Mouse (Mus musculus): Measurements from ENCODE around the gene Per3.
"Not testable (repeated sequence)": the region's sequence is repeated elsewhere in the genome, so short reads cannot be mapped to it uniquely, and the experiment has no call there.

Gene Per3

DNA sequence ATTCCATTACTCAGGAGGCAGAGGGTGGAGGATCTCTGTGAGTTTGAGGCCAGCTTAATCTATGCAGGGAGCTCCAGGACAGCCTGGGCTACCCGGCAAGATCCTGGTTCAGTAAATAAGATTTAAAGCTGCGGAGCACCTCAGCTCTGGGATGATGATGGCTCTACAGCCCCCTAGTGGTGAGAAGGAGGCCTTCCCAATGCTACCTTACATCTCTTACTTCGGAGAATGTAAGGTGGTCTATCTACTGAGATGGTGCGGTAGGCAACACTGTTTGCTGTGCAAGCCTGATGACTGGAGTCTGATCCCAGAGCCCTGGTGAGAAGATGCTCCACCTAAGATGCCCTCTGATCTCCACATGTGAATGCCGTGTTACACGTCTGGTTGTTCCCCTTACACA, 17.5 kb downstream of the Per3 start:
- no peak for DNase-seq (ENCODE audit: low read depth, low spot score)

DNA sequence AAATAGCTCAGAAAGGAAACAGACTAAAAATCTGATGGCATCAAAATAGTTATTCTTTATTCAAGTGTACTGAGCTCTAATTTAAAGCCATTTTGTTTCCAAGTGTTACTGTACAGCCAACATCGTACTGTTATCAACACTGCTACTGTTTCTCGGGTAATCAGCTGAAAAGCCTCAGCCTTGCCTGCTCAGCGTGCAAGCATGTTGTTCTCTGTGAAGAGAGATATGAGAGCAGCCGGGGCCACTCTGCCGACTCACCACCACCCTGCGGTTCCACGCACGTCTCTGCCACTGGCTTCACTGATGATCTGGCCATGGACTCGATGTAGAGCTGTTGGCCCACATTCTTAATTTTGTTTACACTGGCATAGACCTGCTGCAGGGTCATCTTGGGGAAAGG, 20.3 kb downstream of the Per3 start:
- DNase-seq (ENCODE audit: low read depth, low spot score), result no peak

DNA sequence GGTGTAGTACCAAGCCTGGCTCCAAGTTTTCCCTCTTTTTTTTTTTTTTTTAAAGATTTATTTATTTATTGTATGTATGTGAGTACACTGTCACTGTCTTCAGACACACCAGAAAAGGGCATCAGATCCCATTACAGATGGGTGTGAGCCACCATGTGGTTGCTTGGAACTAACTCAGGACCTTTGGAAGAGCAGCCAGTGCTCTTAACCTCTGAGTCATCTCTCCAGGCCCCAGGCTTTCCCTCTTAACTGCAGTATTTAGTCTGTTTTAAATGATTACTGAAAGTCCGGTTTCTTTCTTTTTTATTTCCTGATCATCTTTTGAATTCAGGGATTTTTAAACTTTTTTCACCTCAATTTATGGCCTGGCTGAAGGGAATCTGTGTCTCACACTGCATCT, 27.1 kb downstream of the Per3 start:
- DNase-seq (ENCODE audit: low read depth, low spot score), result not testable (repeated sequence)

DNA sequence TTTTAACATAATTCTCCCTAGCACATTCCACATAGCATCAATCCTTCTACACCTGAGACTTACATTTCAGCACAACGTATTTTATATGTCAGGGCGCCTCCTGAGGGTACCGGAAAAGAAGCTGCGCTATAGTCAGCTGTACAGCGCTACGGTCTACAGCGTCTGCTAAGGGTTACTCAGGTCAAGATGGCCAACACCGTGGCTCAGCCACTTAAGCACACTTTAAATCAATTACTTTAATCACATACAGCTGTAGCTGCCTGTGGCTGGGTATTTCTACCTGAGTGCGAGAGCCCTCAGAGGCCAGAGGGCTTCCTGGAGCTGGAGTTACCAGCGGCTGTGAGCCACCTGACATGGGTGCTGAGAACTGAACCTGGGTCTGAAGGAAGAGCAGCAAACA, 28.5 kb downstream of the Per3 start:
- DNase-seq (ENCODE audit: low read depth, low spot score), result no peak

DNA sequence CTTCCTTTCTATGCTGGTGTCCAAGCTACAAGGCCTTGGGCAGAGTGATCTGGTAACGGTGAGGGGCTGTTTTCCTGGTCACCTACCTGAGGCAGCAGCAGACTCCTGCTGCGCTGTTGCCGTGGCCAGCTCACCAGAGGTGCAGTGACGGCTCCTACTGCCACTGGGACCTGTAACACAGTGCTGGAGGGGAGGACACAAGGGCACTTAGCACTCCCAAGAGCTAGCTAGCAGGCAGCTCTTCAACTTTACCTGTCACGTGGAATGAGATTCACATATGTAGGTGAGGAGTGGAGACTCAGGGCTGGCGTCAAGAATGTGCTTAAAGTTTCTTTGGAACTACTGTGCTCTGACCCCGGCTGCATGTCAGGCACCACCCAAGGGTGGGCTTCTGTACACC, 34.1 kb downstream of the Per3 start:
- no peak for DNase-seq (ENCODE audit: low read depth, low spot score)

DNA sequence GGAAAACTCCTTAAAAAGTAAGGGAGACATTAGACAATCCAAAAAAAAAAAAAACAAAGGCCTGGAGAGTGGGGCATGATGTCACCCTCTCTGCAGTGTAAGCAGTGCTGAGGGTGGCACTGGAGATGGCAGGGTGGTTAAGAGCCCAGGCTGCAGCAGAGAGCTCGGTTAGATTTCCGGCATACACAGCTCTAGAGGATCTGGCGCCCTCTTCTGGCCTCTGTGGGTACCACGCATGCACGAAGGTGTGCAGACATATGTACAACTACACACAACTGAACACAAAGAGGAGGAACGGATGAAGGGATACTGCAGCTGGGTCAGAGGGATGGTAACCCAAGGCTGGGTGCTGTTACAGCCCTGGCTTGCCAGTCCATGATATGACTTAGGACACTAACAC, 37.5 kb downstream of the Per3 start:
- no peak for DNase-seq (ENCODE audit: low read depth, low spot score)

DNA sequence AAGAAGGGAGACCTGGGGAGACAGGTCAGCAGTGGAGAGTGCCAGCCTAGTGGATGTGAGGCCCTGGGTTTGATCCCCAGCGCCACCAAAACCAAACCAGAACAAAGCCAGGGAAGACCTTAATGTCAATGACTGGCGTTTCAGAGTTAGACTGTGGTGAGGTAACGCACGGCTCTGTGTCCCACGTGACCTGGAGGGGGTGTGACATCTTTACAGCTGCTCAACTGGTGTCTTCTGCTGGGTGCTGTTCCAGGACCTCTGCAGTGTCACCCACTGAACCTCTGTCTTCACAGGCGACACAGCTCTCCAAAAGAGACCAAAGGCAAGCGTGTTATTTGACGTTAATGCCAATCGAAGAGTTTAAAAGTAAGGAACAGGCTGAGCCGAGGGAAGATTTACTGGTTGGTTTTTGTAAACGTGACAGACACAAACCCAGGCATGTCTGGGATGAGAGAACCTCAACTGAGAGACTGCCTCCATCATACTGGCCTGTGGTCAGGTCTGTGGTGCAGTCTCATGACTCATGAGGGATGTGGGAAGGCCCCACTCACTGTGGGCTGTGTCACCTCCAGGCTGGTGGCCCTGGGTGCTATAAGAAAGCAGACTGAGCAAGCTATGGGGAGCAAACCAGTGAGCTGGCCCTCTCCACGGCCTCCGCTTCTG, 38.7 kb downstream of the Per3 start:
- no peak for DNase-seq (ENCODE audit: low read depth, low spot score)

DNA sequence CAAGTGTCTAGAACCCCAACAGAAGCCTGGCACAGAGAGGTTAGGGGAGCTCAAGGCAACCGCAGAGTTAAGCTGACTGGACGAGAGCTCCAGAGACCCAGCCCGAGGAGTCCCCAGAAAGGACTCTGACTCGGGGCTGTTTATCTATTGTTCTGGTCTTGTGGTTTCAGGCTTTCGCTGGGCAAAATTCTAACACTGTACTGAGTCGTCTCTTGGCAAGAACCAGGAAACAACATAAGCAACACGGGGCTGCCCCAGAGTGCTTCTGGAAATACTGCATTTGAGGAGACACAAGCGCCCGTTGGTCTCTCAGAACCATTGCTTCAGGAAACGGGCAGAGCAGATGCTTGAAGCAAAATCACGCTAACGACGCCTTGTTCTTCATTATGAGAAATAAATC, 43.1 kb downstream of the Per3 start:
- DNase-seq (ENCODE audit: low read depth, low spot score), result no peak

DNA sequence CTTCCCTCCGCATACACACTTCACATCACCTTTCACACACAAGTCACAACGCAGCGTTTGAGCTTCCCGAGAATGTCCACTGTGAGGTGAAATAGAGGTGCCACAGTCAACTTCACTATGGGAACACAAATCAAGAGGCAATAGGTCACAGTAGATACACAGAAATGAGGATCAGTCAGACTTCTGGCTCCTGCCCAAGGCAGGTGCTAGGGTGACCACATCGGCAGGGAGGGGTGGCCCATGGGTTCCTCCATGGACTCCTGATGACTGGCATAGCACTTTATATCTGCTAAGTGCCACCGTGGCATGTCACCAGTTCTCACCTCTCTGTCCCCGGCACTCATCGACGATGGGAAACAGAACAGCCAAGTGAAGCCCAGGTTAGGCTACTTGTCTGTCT, 45.8 kb downstream of the Per3 start:
- DNase-seq (ENCODE audit: low read depth, low spot score), result no peak

DNA sequence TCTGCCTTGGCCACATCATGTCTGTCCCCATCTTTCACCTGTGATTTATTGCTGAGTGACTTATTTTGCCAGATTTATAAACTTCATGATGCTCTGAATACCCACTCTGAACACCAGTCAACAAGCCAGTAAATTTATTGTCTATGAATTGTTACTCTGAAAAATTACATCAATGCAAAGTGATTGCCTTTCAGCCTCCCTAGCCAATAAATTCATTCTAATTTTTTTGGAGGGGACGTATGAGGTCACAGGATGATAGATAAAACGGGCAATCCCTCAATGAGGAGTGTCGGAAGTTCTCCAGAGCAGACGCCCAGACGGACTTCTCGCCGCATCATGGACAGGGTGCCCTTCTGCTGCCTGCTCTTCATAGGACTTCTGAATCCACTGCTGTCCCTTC, 47.7 kb downstream of the Per3 start, which contains the start of gene Uts2:
Gene Uts2 (plus strand): TSS at position 301 of the 400 bp plus-strand sequence.
- DNase-seq (ENCODE audit: low read depth, low spot score), result no peak

DNA sequence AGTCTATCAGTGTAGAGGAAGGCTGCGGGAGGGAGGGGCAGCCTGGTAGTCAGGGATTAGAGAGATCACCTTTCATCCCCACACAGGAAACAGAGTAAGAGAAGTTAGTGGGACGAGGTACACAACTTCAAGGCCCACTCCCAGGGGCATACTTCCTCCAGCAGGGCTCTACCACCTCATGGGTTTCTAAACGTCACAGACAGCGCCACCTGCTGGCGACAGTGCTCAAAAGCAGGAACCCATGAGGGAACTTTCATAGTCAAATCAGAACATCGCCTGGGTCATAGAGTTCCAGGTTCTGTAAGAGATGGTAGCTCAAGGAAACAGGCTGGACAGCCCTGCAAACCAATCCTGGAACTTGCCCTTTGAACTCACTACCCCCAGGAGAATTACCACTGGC, 54.3 kb downstream of the Per3 start:
- no peak for DNase-seq (ENCODE audit: low read depth, low spot score)

DNA sequence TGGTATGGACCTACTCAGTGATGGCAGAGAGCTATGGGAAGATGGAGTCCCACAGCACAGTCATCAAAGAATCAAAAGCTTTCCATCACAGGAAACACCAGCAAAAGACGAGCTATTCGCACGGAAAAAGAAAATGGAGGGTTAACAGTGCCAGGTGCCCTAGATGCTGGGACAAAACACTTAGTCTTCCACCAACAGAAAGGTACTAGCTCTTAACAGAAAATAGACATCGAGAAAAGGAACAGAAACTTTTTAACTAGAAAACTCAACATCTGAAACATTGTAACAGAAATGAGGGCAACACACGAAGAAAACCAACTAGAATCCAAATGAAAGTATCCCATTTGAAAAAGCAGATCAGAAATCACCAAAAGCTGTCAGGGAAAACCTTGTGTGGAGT, 64.3 kb downstream of the Per3 start:
- no peak for DNase-seq (ENCODE audit: low read depth, low spot score)

DNA sequence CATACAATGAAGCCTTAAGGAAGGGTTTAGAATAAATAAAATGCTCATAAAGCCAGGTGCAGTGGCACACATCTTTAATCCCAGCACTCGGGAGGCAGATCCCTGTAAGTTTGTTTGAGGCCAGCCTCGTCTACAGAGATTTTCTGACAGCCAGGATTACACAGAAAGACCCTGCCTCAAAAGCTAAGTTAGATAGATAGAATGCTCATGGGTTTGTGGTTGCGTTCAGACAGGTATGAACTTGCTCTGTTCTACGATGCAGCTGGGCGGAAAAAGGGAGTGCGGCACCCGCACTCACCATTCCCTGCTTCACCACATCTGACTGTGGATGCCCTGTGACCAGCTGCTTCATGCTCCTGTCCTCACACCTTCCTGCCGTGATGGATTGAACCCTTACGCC, 65.0 kb downstream of the Per3 start:
- no peak for DNase-seq (ENCODE audit: low read depth, low spot score)

DNA sequence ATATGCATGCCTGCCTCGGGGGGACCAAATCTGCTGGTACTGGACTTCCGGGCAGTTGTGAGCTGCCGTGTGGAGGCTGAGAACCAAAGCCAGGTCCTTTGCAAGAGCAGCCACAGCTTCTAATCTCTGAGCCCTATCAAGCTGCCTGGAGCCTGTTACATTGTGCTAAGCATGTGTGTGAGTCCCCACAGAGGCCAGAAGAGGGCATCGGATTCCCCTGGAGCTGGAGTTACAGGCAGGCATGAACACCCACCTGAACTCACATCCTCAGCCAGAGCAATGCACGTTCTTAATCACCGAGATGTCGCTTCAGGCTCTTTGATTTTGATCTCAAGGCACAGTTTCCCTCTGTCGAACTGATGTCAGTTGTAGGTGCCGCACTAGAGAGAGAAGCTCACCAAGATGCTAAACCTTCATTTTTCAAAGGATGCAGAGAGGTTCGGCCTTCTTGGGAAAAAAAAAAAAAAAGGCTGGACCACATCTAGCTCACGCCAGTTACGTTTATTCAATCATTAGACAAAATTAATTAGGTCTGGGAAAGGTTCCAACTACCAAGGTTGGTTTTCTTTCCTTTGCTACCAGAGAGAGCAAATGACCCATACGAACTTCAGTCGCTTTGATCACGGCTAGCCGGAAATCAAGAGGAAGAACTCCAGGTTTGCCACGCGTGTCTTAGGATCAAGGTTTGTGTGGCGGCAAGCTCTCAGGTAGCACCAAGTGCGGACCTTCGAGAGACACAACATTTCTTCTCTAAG, 66.1 kb downstream of the Per3 start:
- DNase-seq (ENCODE audit: low read depth, low spot score), result no peak

DNA sequence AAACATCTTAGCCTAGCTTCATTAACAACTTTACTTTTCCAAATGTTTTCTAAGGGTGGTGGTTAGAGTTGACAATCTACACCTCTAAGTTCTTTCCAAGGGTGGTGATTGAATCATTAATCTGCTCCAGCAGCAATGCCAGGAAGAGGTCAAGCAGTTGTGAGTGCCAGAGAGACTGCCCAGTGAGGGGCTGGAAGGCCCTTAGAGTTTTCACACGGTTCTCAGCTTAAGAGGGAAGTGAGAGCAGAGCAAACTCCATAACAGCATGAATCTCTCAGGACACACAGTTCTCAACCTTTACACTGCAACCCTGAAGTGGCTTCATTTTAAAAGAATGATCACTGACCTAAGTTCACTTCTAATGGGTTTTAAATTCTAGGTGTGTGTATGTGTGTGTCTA, 69.3 kb downstream of the Per3 start:
- DNase-seq (ENCODE audit: low read depth, low spot score), result no peak

DNA sequence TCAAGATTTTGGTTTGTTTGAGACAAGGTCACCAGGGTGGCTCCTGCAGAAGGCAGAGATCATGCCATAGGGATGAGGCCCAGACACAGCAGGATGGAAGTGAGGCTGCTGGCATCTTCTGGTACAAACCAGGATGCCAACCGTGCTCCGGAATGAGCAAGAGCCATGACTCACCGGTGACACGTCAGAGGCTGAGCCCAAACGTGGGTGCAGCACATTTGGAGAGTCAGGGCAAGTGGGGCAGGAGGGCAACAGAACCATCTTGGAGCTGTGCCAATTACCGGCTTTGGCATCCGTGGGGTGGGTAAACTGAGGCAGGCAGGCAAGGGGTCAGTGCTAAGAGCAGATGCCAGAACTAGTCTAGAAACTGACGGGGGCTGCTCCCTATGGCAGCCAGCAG, 71.2 kb downstream of the Per3 start:
- DNase-seq (ENCODE audit: low read depth, low spot score), result no peak

DNA sequence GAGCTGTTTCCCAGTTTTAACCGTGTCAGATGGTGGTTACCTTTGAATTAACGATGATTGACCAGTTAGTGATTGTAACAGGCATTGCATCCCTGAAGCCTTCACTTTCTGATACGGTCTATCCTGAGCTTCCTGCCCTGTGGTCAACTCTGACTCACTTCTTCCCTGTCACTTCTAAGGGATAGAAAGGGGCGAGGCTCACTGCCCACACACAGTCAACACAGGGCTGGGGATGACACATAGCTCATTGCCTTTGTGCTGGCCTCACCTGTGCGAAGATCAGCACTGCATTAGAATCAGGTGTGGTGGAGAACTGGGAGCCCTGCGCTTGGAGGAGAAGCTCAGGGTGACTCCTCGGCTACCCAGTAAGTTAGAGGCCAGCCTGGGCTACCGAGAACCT, 75.5 kb downstream of the Per3 start:
- DNase-seq (ENCODE audit: low read depth, low spot score), result no peak

DNA sequence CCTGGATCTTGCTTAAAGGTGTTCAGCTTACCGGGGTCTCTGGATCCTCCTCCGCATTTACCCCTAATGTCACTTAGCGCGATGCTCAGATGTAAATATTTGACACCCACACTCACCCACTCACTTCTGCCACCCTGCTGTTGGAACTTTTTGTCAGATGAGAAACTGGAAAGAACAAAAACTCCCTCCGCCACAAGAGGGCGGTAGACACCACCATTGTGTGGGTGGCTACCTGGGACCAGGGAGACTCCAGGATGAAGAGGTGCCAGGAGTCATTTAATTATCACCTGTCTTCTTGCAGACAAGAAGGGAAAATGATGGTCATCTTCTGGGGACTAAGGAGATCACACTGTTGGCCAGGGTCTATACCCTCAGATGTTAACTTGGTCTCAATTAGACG, 77.9 kb downstream of the Per3 start:
- no peak for DNase-seq (ENCODE audit: low read depth, low spot score)

DNA sequence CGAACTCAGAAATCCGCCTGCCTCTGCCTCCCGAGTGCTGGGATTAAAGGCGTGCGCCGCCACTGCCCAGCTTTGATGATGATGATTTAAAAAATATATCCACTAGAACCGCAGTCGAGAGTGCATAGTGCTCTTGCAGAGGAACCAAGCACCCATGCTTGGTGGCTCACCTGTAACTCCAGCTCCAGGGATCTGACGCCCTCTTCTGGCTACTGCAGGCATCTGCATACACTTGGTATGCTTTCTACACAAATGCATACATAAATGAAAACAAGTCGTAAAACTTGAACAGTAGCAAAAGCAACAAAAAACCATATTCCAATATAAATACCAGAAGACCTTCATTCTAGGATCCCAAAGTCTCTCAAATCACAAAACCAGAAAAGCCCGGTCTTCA, 78.9 kb downstream of the Per3 start:
- DNase-seq (ENCODE audit: low read depth, low spot score), result no peak

DNA sequence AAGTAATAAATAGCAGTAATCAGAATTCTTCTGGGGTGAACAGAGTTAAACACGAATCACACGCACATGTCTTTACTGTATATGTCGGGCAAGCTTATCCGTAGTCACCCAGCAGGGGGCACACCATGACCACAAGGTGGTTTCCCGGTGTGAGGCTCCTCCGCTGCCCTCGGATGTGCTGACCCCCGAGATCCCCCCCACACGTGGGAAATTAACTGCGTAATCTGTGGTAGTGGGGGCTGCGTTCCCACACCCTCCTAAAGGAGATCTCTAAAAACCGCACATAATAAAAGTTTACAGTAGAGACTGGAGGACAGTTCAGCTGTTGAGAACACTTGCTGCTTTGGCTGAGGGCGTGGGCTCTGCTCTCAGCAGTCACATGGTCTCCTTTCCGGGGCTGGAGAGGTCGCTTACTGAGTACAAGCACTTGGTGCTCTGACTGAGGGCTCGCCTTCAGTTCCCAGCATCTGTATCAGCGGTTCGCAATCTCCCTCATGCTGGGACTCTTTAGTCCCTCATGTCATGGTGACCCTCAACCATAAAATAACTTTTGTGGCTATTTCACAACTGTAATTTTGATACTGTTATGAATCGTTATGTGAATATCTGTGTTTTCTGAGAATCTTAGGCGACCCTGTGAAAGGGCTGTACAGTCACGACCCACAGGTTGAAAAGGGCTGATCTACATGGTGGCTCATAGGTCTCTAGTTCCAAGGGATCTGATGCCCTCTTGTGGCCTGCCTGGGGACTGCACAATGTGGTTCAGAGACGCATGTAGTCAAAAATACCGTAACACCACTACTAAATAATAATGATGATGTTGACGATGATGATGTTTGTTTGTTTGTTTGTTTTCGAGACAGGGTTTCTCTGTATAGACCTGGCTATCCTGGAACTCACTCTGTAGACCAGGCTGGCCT, 79.6 kb downstream of the Per3 start:
- DNase-seq (ENCODE audit: low read depth, low spot score), result no peak

DNA sequence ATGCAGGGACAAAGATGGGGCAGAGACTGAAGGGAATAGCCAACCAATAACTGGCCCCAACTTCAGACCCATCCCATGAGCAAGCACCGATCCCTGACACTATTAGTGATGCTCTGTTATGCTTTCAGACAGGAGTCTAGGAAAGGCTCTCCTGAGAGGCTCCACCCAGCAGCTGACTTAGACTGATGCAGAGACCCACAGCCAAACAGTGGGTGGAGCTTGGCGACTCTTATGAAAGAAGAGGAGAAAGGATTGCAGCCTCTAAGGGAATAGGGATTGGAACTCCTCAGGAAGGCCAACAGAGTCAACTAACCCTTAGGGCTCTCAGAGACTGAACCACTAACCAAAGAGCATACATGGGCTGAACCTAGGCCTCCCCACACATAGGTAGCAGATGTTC, 80.8 kb downstream of the Per3 start:
- no peak for DNase-seq (ENCODE audit: low read depth, low spot score)

DNA sequence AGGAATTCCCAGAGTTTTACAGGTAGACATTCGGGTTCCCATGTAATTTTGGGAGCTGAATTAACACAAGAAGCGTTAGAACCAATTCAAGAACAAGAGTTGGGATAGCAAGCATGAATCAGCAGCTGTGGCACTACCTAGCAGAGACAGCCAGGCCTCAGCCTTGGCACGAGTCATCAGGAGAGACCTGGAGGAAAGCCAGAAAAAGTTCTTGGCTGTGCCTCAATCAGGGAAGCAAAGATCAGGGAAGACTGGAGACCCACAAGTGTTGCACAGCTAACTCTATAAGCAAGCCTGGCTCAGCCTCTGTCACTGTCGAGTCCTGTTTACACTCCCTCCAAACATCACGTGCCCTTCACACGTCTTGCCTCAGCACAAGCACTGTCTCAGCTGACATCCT, 82.2 kb downstream of the Per3 start:
- DNase-seq (ENCODE audit: low read depth, low spot score), result no peak

DNA sequence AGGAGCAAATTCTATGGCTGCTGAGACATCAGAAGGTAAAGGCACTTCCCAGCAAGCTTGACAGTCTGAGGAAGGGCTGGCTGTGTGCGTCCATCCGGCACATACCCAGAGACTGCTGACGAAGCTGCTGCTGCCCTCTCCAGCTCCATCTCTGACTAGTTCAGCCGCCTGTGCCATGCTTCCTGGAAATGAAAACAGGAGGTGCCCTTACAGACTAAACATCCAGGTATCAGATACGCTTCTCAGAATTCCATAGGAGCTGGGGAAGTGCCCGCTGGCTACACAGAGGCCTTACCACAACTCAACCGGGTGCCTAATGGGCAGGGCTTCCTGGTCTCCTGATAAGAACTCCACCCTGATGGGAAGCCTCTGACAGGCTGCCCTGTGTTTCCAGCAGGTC, 85.9 kb downstream of the Per3 start:
- DNase-seq (ENCODE audit: low read depth, low spot score), result no peak
